Mouse (Mus musculus) brain, embryonic 14.5 days (tissue): ENCODE results near the gene Kif5c.

Source experiments
- CTCF ChIP-seq: fragments of 200-500 bp; IDR thresholded peaks from 2 replicates; pipeline ENCODE4 v1.5.1; 2012; ENCODE audit warnings: inconsistent platforms, mild to moderate bottlenecking, moderate library complexity, borderline replicate concordance; ENCODE audit not compliant: insufficient read depth, insufficient read length; ENCODE audit errors: extremely low read depth
- POLR2A ChIP-seq: fragments of 200-500 bp; IDR thresholded peaks from 2 replicates; pipeline ENCODE4 v1.6.1; 2012; ENCODE audit warnings: mild to moderate bottlenecking, inconsistent platforms, borderline replicate concordance; ENCODE audit not compliant: poor library complexity, insufficient read depth, insufficient read length, severe bottlenecking; ENCODE audit errors: extremely low read depth

DNA sequence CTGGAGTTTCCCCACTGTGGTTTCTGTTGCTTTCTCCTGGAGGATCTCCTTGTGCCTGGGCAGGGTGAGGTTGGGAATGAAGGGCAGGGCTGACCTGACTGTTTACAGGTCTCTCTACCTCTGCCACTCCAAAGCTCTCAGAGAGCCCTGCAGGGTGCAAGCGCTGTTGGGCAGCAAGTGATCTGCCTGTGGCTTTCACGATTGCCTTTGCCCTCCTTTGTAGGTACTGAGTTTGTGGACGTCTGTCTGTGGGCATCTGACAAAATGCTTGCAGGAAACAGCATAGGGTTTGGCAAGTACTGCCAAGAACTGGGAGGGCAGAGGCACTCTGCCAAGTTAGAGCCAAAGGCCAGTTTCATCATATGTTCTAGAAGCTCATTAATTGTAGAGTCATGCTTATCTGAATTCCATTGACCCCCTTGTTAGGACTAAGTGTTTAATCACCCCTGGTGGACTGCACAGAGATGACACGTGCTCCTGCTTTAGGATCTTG is 192.8 kb downstream of the Kif5c start:
- peak; percentile 2; the same call in 1 of the 2 replicates for TF ChIP-seq CTCF
- TF ChIP-seq POLR2A, result no peak
